Mouse (Mus musculus) bone marrow macrophage, adult 2 months (primary cell): ENCODE measurements around the gene Pde3b.

Experiments used
- CTCF ChIP-seq: IDR thresholded peaks from 2 replicates; pipeline ENCODE4 v1.5.1; 2012; ENCODE audit warnings: low read depth, mild to moderate bottlenecking, low read length, moderate library complexity
- POLR2A ChIP-seq: IDR thresholded peaks from 2 replicates; pipeline ENCODE4 v1.6.1; 2012; ENCODE audit warnings: mild to moderate bottlenecking, low read depth, low read length, borderline replicate concordance

DNA sequence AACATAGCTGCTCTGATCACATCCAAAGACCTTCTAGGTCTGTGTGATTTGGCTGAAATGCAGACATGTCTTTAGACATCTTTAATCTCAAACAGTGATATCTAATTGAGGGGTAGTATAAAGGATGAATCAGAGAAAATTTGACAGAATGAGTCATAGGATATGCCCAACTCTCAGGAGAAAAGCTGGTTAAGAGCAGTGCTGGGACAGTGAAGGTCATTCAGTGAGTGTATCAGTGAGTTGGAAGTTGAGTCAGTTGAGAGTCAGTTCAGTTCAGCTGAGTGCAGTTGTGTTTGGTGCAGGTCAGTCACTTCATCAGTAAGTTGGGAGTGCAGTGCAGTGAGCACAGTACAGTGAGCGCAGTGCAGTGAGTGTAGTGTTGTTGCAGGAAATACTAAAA, 105.0 kb downstream of the Pde3b start:
- no peak for TF ChIP-seq CTCF
- no peak for TF ChIP-seq POLR2A
